Mouse (Mus musculus) stomach, embryonic 14.5 days (tissue): ENCODE measurements around the gene Gm8279. TPM values are rescaled to one million over a fixed set of nuclear protein-coding genes. Genes with fewer than 3 reads are reported as not detected.
"Not testable (repeated sequence)": the region's sequence is repeated elsewhere in the genome, so short reads cannot be mapped to it uniquely, and the experiment has no call there.

ENCODE experiments used
- ATAC-seq: fragments of 200-750 bp; cut with Nextera tagmentation; 2 replicates; pipeline ENCODE4 v1.8.0; 2017; ENCODE audit warnings: low read depth, moderate TSS enrichment; ENCODE audit not compliant: insufficient number of reproducible peaks, insufficient read depth, low FRiP score
- H3K27ac ChIP-seq: fragments of 300-500 bp; sonication (generic); 2 replicates; pipeline ENCODE4 v1.5.1; 2014; ENCODE audit warnings: mild to moderate bottlenecking, low read length, moderate library complexity, mixed read lengths
- H3K27me3 ChIP-seq: fragments of 300-500 bp; sonication (generic); 2 replicates; pipeline ENCODE4 v1.6.1; 2014; ENCODE audit warnings: low read length, control low read depth, mixed read lengths; ENCODE audit not compliant: control insufficient read depth, insufficient read depth
- H3K36me3 ChIP-seq: fragments of 300-500 bp; sonication (generic); 2 replicates; pipeline ENCODE4 v1.6.1; 2014; ENCODE audit warnings: mild to moderate bottlenecking, control low read depth, low read length, moderate library complexity, mixed read lengths; ENCODE audit not compliant: control insufficient read depth, insufficient read depth
- H3K4me1 ChIP-seq: fragments of 300-500 bp; sonication (generic); 2 replicates; pipeline ENCODE4 v1.6.1; 2014; ENCODE audit warnings: low read length, control low read depth, mixed read lengths; ENCODE audit not compliant: control insufficient read depth, insufficient read depth
- H3K4me2 ChIP-seq: fragments of 300-500 bp; sonication (generic); replicated peaks from 2 replicates; pipeline ENCODE4 v1.6.1; 2014; ENCODE audit warnings: low read depth, low read length, control low read depth
- H3K4me3 ChIP-seq: fragments of 300-500 bp; sonication (generic); 2 replicates; pipeline ENCODE4 v1.5.1; 2014; ENCODE audit warnings: low read depth, low read length, control low read depth
- H3K9ac ChIP-seq: fragments of 300-500 bp; sonication (generic); replicated peaks from 2 replicates; pipeline ENCODE4 v1.6.1; 2014; ENCODE audit warnings: low read depth, mild to moderate bottlenecking, control low read depth, low read length, moderate library complexity, mixed read lengths
- H3K9me3 ChIP-seq: fragments of 300-500 bp; sonication (generic); 2 replicates; pipeline ENCODE4 v1.6.1; 2016; ENCODE audit warnings: low read depth, low read length, control low read depth; ENCODE audit not compliant: control insufficient read depth
- WGBS: fragments of 180-500 bp; shearing (Covaris S2); extraction: QIAGEN DNeasy Blood & Tissue Kit; methylation state at CpG from one replicate; pipeline ENCODE4 v1.1.7; 2014; 5-methylcytosine and 5-hydroxymethylcytosine counted together
- polyA plus RNA-seq: library from polyadenylated mRNA; unstranded; fragments of >200 nt; fragmentation: Nextera tagmentation; extraction: Ambion mirVana; gene quantifications from 2 replicates; pipeline ENCODE4 v1.2.1, GENCODE M21; 2014

The Gm8279 gene
- polyA plus RNA-seq = not detected in 2 replicates

DNA sequence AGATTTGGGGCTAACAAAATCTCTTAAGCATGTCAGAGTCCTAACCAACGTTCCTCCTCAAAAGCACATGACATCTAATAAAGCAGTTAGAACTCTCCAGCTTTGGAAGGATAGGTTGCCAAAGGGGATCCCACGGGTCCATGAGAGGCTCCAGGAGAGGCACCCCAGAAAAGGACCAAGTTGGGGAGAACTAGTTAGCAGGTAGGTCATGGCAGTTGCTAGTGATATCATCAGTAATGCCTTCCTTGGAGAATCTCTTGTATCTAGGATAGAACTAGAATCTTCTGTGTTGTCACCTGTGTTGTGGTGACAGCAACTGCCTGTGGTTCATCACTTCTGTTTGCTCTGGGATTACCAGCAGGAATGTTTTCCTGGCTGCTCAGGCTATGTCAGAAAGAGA is at the start of gene Gm8279:
TSS of gene Gm8279 (plus strand) at position 301 of the 400 bp plus-strand sequence.
- not testable (repeated sequence) for H3K9ac ChIP-seq, H3K4me2 ChIP-seq, H3K27ac ChIP-seq, H3K9me3 ChIP-seq, H3K27me3 ChIP-seq, H3K4me1 ChIP-seq, H3K4me3 ChIP-seq, ATAC-seq, H3K36me3 ChIP-seq
- WGBS = 71% methylated on average over 2 of the region's 2 CpGs

- H3K36me3 ChIP-seq, H3K27me3 ChIP-seq, H3K9me3 ChIP-seq, H3K4me3 ChIP-seq, H3K4me1 ChIP-seq, ATAC-seq, H3K27ac ChIP-seq, H3K4me2 ChIP-seq, H3K9ac ChIP-seq: not testable (repeated sequence)
- no CpG with 5 or more reads among the region's 1 CpGs for WGBS
These were observed 32.9 kb downstream of the Gm8279 start, which contains the start of gene Gm3317 for GRCm38 (mm10) chr14:5164235-5164634. TSS of gene Gm3317 (plus strand) at chr14:5164535.

GRCm38 (mm10) chr14:5185493-5185892 is 54.2 kb downstream of the Gm8279 start, which contains the start of gene Gm8271:
TSS of gene Gm8271 (plus strand) at chr14:5185793.
- not testable (repeated sequence) for H3K9ac ChIP-seq, H3K36me3 ChIP-seq, H3K9me3 ChIP-seq, H3K4me1 ChIP-seq, H3K27ac ChIP-seq, ATAC-seq, H3K4me3 ChIP-seq, H3K4me2 ChIP-seq, H3K27me3 ChIP-seq
- WGBS = no CpG with 5 or more reads among the region's 3 CpGs

Other genes with a start within 250 kb of the Gm8279 start
- not detected in 2 replicates for gene Gm3278, start 239.1 kb upstream of the Gm8279 start, polyA plus RNA-seq
- not detected in 2 replicates for gene Gm8297, start 147.6 kb upstream of the Gm8279 start, polyA plus RNA-seq
- 0.82 TPM in 1 of 2 replicates, not detected in the other for gene Gm3298, start 115.6 kb upstream of the Gm8279 start, polyA plus RNA-seq
- not detected in 2 replicates for gene 4930555G01Rik, start 80.9 kb upstream of the Gm8279 start, polyA plus RNA-seq
- 2.5 and 2.6 TPM in 2 replicates for gene Gm8281, start 60.5 kb upstream of the Gm8279 start, polyA plus RNA-seq
- not detected in 2 replicates for gene Gm3317, start 33.0 kb downstream of the Gm8279 start, polyA plus RNA-seq
- not detected in 2 replicates for gene Gm8271, start 54.3 kb downstream of the Gm8279 start, polyA plus RNA-seq
- not detected in 2 replicates for gene Gm3526, start 129.1 kb downstream of the Gm8279 start, polyA plus RNA-seq
- gene Gm3542, start 203.4 kb downstream of the Gm8279 start, polyA plus RNA-seq = not detected in 2 replicates